Mouse (Mus musculus) heart, adult 8-10 months (tissue): ENCODE results near the gene Dmpk. TPM values are rescaled to one million over a fixed set of nuclear protein-coding genes. Genes with fewer than 3 reads are reported as not detected.

ENCODE experiments used
- DNase-seq: peaks from one replicate; pipeline ENCODE4 v3.0.0; 2022; ENCODE audit warnings: low spot score
- total RNA-seq, 4 experiments: library from RNA; stranded (reverse); gene quantifications; 2 replicates each; pipeline ENCODE4 v1.2.4; 2022

Gene Dmpk
- total RNA-seq, 4 experiments from 2014 or later = 532 to 655 (median 581) TPM

DNA sequence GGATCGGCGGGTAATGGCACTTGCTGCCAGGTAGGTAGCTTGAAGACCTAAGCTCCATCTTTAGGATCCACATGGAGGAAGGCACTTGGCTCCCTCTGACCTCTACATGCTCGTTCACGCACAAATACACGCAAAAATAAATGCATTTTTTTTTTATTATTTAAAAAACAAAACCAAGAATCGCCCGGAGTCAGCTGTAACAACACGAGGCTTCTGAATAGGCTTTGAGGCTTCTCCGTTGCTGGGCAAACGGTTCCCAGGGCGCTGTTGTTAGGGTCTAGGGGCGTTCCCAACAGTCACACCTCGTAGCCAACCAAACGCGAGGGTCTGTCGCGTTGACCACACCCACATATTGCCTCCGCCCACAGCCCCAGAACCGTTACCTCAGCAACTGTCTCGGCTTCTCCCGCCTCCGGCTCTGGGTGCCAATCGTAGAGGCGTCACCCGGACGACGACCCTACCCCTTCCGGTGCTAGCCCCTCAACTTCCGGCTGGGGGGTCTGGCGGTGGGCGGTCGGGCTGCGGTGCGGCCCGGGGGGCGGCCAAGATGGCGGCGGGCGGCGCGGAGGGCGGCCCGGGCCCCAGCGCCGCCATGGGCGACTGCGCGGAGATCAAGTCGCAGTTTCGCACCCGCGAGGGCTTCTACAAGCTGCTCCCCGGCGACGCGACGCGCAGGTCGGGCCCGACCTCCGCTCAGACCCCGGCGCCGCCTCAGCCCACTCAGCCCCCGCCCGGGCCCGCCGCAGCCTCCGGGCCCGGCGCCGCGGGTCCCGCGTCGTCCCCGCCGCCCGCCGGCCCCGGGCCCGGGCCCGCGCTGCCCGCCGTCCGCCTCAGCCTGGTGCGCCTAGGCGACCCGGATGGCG lies 7.7 kb upstream of the Dmpk start, which contains the start of gene Dmwd:
Dmwd (plus strand) TSS at position 505 of the 863 bp plus-strand sequence.
- peak; percentile 94 for DNase-seq

DNA sequence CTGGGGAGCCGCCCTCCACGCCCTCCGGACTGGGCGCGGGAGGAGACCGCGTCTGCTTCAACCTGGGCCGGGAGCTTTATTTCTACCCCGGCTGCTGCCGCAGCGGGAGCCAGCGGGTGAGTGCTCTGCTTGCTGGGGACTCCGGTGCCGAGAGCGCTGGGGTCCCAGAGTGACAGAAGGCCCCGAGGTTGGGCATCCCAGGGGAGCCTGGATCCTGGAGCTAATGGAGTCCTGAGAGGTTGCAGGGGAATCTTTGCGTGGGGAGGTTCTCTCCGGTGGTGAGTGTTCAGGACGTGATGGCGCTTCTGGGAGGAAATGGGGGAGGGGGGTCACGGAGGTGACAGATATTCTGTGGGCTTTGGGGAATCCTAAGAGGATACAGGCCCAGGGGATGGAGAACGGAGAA lies 7.1 kb upstream of the Dmpk start:
- no peak for DNase-seq

DNA sequence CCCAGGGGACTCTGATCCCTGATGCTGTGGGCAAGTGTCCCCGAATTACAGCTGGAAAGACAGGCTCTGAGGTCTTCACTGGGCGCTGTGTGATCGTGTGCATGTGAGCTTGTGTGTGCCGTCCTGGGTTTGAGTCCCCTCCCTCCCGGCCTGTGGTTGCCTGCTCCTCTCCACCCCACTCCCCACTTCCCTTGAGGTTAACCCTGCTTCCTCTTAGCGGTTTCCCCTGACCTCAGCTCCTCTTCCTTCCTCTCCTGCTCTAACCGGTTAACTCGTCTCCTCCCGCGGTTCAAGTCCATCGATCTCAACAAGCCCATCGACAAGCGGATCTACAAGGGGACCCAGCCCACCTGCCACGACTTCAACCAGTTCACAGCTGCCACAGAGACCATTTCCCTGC lies 5.9 kb upstream of the Dmpk start:
- peak; percentile 54 for DNase-seq

DNA sequence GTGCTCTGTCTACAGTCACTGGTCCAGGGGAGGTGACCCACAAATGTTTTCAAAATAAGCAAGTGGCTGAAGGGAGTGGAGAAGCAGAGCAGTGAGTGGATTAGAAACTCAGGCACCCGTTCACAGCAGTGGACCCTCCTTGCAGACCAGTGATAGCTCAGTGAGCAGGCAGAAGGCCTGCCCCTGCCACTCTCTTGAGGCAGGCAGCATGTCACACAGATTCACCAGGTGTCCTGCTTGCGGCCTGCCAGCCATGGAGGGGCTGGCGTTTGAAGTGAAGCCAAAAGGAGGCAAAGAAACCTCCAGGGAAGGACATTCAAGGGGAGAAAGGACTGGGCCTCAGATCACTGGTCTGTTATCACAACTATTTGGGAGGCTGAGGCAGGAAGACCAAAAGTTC lies 4.9 kb upstream of the Dmpk start:
- no peak for DNase-seq

DNA sequence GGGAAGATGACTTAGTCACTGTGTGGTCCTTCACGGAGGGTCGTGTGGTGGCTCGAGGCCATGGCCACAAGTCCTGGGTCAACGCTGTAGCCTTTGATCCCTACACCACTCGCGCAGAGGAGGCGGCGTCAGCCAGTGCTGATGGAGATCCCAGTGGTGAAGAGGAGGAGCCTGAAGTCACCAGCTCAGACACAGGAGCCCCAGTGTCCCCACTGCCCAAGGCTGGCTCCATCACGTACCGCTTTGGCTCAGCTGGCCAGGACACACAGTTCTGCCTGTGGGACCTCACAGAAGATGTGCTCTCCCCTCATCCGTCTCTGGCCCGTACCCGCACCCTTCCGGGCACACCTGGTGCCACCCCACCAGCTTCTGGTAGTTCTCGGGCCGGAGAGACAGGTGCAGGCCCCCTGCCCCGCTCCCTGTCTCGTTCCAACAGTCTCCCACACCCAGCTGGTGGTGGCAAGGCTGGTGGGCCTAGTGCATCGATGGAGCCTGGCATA lies 3.1 kb upstream of the Dmpk start:
- no peak for DNase-seq

DNA sequence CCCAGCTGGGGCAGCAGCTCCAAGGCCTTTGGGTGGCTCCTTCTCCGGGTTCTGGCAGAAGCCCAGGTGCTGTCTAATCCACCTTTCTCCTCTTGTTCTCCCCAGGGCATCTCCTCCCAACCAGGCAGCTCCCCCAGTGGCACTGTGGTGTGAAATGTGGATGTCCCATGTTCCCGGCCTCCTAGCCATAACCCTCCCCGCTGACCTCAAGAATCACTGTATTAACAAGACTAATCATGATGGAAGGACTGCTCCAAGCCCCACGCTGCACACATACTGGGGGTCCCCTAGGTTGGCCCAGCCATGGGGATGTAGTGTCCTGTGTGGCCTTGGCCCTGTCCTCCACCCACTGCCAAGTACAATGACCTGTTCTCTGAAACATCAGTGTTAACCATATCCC lies 1.5 kb upstream of the Dmpk start:
- DNase-seq = no peak

DNA sequence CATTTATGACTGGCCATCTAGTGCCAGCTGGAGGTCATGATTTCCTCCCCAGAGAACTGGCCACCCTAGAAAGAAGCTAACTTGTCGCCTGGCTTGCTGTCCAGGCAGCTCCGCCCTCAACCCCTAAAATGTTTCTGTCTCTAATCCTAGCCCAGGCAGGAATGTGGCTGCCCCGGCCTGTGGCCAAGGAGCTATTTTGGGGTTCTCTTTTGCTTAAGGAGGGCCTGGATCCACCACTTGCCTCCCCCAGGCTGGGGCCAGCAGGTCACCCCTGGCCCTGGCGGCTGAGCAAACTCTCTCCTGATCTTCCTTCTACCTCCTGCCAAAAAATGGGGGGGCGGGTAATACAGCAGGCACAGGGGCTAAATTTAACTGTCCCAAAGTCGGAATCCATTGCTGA lies 553 bp upstream of the Dmpk start:
- peak; percentile 82 for DNase-seq

DNA sequence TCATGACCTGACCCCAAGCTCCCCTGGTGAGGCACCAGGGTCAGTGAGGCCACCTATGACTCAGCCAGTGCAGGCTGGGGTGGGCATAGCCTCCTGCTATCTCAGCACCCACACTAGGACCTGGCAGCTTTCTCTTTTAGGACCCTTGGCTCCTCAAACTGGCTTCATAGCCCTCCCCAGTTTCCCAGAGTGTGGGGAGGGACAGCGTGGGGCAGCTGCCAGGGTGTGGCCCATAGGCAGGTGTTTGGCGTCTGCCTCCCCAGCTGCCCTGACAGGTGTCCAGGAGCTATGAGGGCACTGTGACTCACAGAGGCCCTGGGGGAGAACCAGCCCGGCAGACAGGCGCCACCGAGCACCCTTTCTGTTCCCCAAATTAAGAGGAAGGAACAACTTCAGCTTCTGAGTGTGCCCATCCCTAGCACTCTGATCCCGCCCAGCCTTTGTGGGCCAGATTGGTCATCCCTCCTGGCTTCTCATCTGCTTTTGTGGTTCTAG lies 675 bp downstream of the Dmpk start:
- no peak for DNase-seq

DNA sequence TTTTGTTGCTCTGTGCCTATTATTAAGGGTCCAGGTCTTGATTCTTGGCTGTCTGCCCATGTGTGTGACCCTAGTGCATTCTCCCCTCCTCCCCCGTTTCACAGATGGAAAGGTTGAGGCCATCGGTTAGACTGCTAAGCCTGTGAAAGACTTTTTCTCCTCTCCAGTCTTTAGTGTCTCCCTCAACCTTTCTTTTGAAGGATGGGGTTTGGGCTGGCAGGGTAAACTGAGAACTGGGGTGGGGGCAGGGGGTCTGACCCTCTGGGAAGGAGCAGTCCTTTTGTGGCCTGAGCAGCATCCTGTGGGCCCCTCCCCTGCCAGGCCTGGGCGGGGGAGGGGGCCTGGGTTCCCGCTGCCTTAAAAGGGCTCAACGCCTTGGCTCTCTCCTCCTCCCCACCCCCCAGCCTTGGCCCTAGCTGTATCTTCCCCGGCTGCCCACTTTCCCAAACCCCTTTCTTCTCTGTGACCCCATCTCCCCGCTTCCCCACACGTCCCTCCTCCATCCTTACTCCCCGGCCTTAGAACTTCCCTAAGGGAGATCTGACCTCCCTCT lies 1.3 kb downstream of the Dmpk start:
- DNase-seq = no peak

DNA sequence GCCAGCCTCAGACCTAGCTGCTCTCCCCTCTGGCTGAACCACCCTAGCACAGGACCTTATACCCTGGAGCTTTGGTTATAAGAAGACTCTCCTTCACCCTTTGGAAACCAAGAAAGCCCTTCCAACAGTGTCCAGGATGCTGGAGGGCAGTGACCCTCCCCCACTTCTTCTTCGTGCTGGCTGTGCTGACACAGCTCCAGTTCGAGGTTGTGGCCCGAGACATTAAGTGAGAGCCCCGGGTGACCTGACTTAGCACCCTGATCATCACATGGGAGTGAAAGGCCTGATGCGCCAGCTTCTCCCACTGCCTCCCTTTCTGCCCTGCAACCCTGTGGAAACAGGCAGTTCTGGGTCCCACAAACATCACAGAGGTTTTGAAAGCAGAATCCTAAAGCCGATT lies 1.8 kb downstream of the Dmpk start:
- no peak for DNase-seq

DNA sequence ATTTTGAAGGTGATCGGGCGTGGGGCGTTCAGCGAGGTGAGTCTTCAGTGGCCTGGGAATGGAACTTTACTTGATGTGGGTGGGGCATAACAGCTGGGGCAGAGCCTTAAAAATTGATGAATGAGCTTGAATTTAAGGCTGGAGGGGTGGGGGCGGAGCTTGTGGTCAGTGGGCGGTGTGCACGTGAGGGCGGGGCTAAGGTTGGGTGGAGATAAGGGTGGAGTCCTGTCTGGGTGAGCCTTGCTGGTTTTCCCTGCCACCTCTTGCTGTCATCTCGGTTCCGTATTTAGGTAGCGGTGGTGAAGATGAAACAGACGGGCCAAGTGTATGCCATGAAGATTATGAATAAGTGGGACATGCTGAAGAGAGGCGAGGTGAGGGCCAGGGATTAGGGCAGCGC lies 2.4 kb downstream of the Dmpk start:
- no peak for DNase-seq

DNA sequence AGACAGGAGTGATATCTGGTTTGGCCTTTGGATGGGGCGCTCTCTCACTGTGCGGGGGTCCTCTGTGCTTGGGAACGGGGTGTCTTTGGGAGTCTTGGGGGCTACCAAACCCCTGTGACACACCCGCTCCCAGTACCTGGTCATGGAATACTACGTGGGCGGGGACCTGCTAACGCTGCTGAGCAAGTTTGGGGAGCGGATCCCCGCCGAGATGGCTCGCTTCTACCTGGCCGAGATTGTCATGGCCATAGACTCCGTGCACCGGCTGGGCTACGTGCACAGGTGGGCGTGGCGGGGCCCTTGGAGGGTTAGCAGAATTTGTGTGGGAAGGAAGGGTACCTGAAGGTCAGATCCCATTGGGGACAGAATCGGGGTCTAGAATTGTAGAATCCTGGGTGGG lies 3.1 kb downstream of the Dmpk start:
- no peak for DNase-seq

DNA sequence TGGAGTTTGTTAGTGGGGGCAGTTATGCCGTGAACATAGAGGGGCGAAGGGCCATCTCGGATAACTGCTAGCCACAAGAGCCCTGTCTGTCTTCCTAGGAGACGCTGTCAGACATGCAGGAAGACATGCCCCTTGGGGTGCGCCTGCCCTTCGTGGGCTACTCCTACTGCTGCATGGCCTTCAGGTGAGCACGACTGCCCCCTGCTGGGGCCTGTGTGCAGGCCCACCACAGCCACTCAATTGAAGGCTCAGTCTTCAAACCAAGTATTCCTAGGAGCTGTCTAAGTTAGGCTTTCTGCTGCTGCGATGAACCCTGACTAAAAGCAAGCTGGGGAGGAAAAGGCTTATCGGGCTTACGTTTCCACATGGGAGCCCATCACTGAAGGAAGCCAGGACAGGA lies 5.2 kb downstream of the Dmpk start:
- no peak for DNase-seq

DNA sequence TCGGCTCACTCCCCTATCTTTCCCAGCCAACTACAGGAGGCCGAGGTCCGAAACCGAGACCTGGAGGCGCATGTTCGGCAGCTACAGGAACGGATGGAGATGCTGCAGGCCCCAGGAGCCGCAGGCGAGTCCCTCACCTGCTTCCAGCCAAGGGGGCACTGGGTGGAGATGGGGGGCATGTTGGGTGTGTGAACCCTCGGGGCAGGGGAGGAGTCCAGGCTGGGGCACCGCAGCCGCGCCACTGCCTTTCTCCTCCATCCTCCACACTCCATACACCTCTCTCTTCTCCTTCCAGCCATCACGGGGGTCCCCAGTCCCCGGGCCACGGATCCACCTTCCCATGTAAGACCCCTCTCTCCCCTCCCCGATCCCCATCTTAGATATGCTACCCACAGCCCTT lies 8.3 kb downstream of the Dmpk start:
- no peak for DNase-seq

DNA sequence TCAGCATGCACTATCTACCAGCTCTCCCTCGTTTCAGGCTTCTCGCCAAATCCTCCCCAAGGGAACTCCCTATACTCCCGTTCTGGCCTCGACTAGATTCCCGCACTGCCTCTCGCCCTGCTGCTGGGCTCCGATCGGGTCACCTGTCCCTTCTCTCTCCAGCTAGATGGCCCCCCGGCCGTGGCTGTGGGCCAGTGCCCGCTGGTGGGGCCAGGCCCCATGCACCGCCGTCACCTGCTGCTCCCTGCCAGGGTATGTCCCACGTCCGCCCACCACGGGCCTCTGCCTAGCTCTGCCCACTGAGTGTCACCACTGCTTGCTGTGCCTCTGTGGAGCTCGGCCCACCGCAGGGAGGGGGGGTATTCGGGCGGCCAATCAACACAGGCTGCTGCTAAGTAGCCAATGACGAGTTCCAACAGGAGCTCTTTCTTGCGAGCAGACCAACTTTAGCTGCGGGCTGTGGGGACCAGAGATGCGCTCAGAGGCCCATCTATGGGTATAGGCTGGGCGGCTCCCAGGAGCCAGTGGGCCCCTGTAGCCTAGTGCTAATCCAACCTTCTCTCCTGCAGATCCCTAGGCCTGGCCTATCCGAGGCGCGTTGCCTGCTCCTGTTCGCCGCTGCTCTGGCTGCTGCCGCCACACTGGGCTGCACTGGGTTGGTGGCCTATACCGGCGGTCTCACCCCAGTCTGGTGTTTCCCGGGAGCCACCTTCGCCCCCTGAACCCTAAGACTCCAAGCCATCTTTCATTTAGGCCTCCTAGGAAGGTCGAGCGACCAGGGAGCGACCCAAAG lies 8.9 kb downstream of the Dmpk start:
- DNase-seq = peak; percentile 66

DNA sequence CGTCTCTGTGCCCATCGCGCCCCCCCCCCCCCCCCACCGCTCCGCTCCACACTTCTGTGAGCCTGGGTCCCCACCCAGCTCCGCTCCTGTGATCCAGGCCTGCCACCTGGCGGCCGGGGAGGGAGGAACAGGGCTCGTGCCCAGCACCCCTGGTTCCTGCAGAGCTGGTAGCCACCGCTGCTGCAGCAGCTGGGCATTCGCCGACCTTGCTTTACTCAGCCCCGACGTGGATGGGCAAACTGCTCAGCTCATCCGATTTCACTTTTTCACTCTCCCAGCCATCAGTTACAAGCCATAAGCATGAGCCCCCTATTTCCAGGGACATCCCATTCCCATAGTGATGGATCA lies 9.5 kb downstream of the Dmpk start:
- DNase-seq = peak; percentile 85

DNA sequence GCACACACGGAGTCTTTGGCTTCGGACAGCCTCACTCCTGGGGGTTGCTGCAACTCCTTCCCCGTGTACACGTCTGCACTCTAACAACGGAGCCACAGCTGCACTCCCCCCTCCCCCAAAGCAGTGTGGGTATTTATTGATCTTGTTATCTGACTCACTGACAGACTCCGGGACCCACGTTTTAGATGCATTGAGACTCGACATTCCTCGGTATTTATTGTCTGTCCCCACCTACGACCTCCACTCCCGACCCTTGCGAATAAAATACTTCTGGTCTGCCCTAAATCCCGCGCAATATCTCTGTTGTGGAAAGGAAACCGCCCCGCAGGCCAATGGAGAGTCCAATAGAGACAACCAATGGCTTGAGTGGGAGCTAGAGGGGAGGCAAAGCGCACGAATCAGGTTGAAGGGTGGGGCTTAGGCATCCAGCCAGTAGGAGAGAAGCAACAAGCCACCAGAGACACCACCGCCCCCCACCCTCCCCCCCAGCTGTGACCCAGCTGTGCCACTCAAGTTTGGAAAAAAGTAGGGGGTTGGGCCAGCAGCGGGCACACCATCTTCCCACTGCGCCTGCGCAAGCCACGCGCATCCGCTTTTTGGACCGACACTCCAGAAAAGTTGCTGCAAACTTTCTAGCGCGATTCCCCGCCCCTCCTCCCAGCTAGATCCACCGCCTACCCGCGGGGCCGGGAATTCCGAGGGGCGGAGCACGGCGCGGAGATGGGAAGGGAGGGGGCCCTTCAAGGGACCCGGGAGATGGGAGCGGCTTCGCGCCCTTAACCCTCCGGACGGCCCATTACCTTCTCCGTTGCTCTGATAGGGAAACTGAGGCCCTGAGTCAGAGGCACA lies 10.1 kb downstream of the Dmpk start:
- DNase-seq = peak; percentile 96

DNA sequence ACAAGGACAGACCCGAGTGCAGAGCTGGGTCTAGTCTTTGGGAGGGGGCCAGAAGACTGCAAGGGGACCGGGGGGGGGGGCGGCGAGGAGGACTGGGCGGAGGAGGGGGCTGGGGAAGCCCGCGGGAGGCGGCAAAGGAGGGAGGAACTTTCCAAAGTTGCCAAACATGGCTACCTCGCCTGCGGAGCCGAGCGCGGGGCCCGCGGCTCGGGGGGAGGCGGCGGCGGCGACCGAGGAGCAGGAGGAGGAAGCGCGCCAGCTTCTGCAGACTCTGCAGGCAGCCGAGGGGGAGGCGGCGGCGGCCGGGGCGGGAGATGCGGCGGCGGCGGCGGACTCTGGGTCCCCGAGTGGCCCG lies 10.8 kb downstream of the Dmpk start, which contains the start of gene Six5:
Six5 (plus strand) TSS at position 124 of the 355 bp plus-strand sequence.
- no peak for DNase-seq

DNA sequence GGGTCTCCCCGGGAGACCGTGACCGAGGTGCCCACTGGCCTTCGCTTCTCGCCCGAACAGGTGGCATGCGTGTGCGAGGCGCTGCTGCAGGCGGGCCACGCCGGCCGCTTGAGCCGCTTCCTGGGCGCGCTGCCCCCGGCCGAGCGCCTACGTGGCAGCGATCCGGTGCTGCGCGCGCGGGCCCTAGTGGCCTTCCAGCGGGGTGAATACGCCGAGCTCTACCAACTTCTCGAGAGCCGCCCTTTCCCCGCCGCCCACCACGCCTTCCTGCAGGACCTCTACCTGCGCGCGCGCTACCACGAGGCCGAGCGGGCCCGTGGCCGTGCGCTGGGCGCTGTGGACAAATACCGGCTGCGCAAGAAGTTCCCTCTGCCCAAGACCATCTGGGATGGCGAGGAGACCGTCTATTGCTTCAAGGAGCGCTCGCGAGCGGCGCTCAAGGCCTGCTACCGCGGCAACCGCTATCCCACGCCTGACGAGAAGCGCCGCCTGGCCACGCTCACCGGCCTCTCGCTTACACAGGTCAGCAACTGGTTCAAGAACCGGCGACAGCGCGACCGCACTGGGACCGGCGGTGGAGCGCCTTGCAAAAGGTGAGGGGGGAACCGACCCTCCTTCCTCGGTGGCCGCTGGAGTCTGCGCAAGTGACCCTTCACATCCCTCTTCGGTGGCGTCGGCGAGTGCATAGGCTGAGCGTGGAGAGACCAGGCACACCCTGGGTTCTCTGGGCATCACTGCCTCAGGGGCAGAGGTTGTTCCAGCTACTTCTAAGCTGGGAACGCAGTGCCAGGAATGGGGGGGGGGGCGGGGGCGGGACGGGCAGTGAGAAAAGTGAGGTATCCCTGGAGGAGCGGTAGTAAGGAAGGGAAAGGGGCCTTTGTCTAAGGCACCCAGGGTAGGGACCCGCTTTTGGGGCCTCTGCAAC lies 11.4 kb downstream of the Dmpk start:
- no peak for DNase-seq

DNA sequence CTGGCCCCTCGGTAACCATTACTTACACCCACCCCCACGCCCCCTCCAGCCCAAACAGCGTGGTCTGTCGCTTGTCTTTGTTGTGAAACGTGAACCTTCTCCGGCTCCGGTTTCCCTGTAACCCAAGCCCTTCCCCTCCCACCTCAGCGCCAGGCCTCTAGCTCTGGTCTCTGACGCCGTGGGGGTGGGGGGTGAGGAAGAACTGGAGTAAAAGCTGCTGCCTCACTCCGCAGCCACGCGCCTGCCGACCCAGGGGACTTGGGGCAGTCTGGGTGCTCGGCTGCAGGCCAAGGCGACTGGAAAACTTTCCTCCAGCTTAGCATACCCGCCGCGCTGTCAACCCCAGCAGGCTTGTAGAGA lies 12.1 kb downstream of the Dmpk start:
- DNase-seq = no peak
